Mouse (Mus musculus) lung, postnatal 0 days (tissue): ENCODE data around the gene Metrn. TPM values are rescaled to one million over a fixed set of nuclear protein-coding genes. Genes with fewer than 3 reads are reported as not detected.

ENCODE experiments used
- ATAC-seq: fragments of 200-750 bp; cut with Nextera tagmentation; 2 replicates; pipeline ENCODE4 v1.8.0; 2017; ENCODE audit warnings: moderate library complexity
- DNase-seq: peaks from one replicate; pipeline ENCODE4 v3.0.0-alpha.2; 2016; ENCODE audit warnings: low spot score
- H3K27ac ChIP-seq: fragments of 300-500 bp; sonication (generic); 2 replicates; pipeline ENCODE4 v1.5.1; 2014; ENCODE audit warnings: antibody characterized with exemption, mild to moderate bottlenecking, low read length, mixed read lengths
- H3K27me3 ChIP-seq: fragments of 300-500 bp; sonication (generic); replicated peaks from 2 replicates; pipeline ENCODE4 v1.6.1; 2014; ENCODE audit warnings: low read length, mixed read lengths; ENCODE audit not compliant: insufficient read depth
- H3K36me3 ChIP-seq: fragments of 300-500 bp; sonication (generic); 2 replicates; pipeline ENCODE4 v1.6.1; 2014; ENCODE audit warnings: low read length, mixed read lengths; ENCODE audit not compliant: insufficient read depth
- H3K4me1 ChIP-seq: fragments of 300-500 bp; sonication (generic); 2 replicates; pipeline ENCODE4 v1.6.1; 2014; ENCODE audit warnings: antibody characterized with exemption, low read depth, low read length, mixed read lengths; ENCODE audit not compliant: insufficient read depth
- H3K4me2 ChIP-seq: fragments of 300-500 bp; sonication (generic); replicated peaks from 2 replicates; pipeline ENCODE4 v1.6.1; 2014; ENCODE audit warnings: low read depth, mild to moderate bottlenecking, low read length, moderate library complexity, mixed read lengths
- H3K4me3 ChIP-seq: fragments of 300-500 bp; sonication (generic); 2 replicates; pipeline ENCODE4 v1.5.1; 2014; ENCODE audit warnings: low read depth, low read length
- H3K9ac ChIP-seq: fragments of 300-500 bp; sonication (generic); replicated peaks from 2 replicates; pipeline ENCODE4 v1.6.1; 2014; ENCODE audit warnings: low read depth, mild to moderate bottlenecking
- H3K9me3 ChIP-seq: fragments of 300-500 bp; sonication (generic); 2 replicates; pipeline ENCODE4 v1.6.1; 2016; ENCODE audit warnings: low read length, mixed read lengths
- CTCF ChIP-seq: IDR thresholded peaks from 2 replicates; pipeline ENCODE4 v1.5.1; 2016; ENCODE audit warnings: antibody characterized with exemption, mild to moderate bottlenecking
- EP300 ChIP-seq: IDR thresholded peaks from 2 replicates; pipeline ENCODE4 v1.6.1; 2016; ENCODE audit warnings: antibody characterized with exemption, mild to moderate bottlenecking, control low read depth
- WGBS: fragments of 180-500 bp; shearing (Covaris S2); extraction: QIAGEN DNeasy Blood & Tissue Kit; methylation state at CpG from one replicate; pipeline ENCODE4 v1.1.7; 2014; 5-methylcytosine and 5-hydroxymethylcytosine counted together
- polyA plus RNA-seq: library from polyadenylated mRNA; unstranded; fragments of >200 nt; fragmentation: Nextera tagmentation; extraction: Ambion mirVana; gene quantifications from 2 replicates; pipeline ENCODE4 v1.2.1, GENCODE M21; 2015

Gene Metrn
- polyA plus RNA-seq, 1 experiment from 2014 or later, result 19.1 TPM

- 55% methylated on average over 9 of the region's 9 CpGs for WGBS
- no peaks in the 10 kb centered on the region for H3K4me1 ChIP-seq
- no peak overlapping the region for H3K9ac ChIP-seq
- H3K4me2 ChIP-seq, result no peak overlapping the region
- H3K9me3 ChIP-seq, result no peaks in the 10 kb centered on the region
- DNase-seq (peak; percentile 81), ATAC-seq (peak; percentile 87)
- no peak overlapping the region for H3K4me3 ChIP-seq
- H3K27ac ChIP-seq, result peak overlapping the region; percentile 89
- TF ChIP-seq CTCF (no peak), EP300 (peak; percentile 87)
- no peaks in the 10 kb centered on the region for H3K36me3 ChIP-seq
- no peaks in the 10 kb centered on the region for H3K27me3 ChIP-seq
These were observed 40.3 kb downstream of the Metrn start for GRCm38 (mm10) chr17:25756378-25757242.

GRCm38 (mm10) chr17:25755627-25756377 lies 41.1 kb downstream of the Metrn start:
- TF ChIP-seq EP300, result peak; percentile 86
- no peak for TF ChIP-seq CTCF

GRCm38 (mm10) chr17:25755086-25755485 lies 41.9 kb downstream of the Metrn start:
- Histone ChIP-seq H3K36me3 (no peaks in the 10 kb centered on the region), H3K4me3 (no peak overlapping the region), H3K9ac (no peak overlapping the region), H3K4me2 (no peak overlapping the region), H3K27me3 (no peaks in the 10 kb centered on the region), H3K9me3 (no peaks in the 10 kb centered on the region), H3K4me1 (no peaks in the 10 kb centered on the region), H3K27ac (peak overlapping the region; percentile 89)
- WGBS, result 70% methylated on average over 4 of the region's 4 CpGs
- DNase-seq (no peak), ATAC-seq (no peak)
- no peak for TF ChIP-seq EP300
- TF ChIP-seq CTCF, result no peak

More at GRCm38 (mm10) chr17:25755627-25756377, 41.1 kb downstream of the Metrn start:
- Histone ChIP-seq H3K36me3 (no peaks in the 10 kb centered on the region), H3K4me3 (no peak overlapping the region), H3K9ac (no peak overlapping the region), H3K4me2 (no peak overlapping the region), H3K4me1 (no peaks in the 10 kb centered on the region), H3K9me3 (no peaks in the 10 kb centered on the region), H3K27ac (peak overlapping the region; percentile 89), H3K27me3 (no peaks in the 10 kb centered on the region)
- peak; percentile 51 for ATAC-seq
- DNase-seq, result peak; percentile 54
- WGBS, result 18% methylated on average over 4 of the region's 4 CpGs

GRCm38 (mm10) chr17:25754241-25754640 lies 42.7 kb downstream of the Metrn start, which contains the start of gene Msln:
Gene Msln (minus strand): TSS chr17:25754378.
- Histone ChIP-seq H3K4me1 (no peaks in the 10 kb centered on the region), H3K27ac (peak within 1 kb of the TSS; percentile 89), H3K9ac (no peak within 1 kb of the TSS), H3K4me3 (no peak within 1 kb of the TSS), H3K4me2 (peak within 1 kb of the TSS; percentile 42), H3K9me3 (no peaks in the 10 kb centered on the region), H3K27me3 (no peaks in the 10 kb centered on the region), H3K36me3 (no peaks in the 10 kb centered on the region)
- DNase-seq (peak; percentile 51), ATAC-seq (peak; percentile 40)
- WGBS, result 72% methylated on average over 9 of the region's 9 CpGs
- TF ChIP-seq EP300 (no peak), CTCF (no peak)

- H3K4me3 ChIP-seq, result no peak overlapping the region
- H3K4me1 ChIP-seq, result peaks cover 6% of the 10 kb centered on the region; the same call in 1 of the 2 replicates
- H3K27ac ChIP-seq, result peak overlapping the region; percentile 62; the same call in 1 of the 2 replicates
- no peaks in the 10 kb centered on the region for H3K27me3 ChIP-seq
- no peaks in the 10 kb centered on the region for H3K9me3 ChIP-seq
- DNase-seq (peak; percentile 52), ATAC-seq (peak; percentile 34)
- no peak overlapping the region for H3K9ac ChIP-seq
- H3K36me3 ChIP-seq, result no peaks in the 10 kb centered on the region
- TF ChIP-seq EP300 (no peak), CTCF (no peak)
- 0 out of 2 replicates have a peak overlapping the region, but pooled peaks have one; percentile 11 for H3K4me2 ChIP-seq
- WGBS, result 12% methylated on average over 5 of the region's 5 CpGs
These were observed 45.5 kb downstream of the Metrn start for GRCm38 (mm10) chr17:25751446-25751845.

- Histone ChIP-seq H3K36me3 (no peaks in the 10 kb centered on the region), H3K4me1 (peaks cover 6% of the 10 kb centered on the region; the same call in 1 of the 2 replicates), H3K9me3 (no peaks in the 10 kb centered on the region), H3K4me2 (no peak overlapping the region), H3K9ac (no peak overlapping the region), H3K4me3 (no peak overlapping the region), H3K27me3 (no peaks in the 10 kb centered on the region), H3K27ac (peak overlapping the region; percentile 81)
- DNase-seq, result peak; percentile 64
- TF ChIP-seq CTCF, result no peak
- peak; percentile 54; the same call in 1 of the 2 replicates for TF ChIP-seq EP300
- peak; percentile 79 for ATAC-seq
- 57% methylated on average over 6 of the region's 6 CpGs for WGBS
These were observed 47.6 kb downstream of the Metrn start for GRCm38 (mm10) chr17:25749314-25749713.
